Mouse (Mus musculus) MEL (cell line): ENCODE measurements at regions not wholly inside any gene's neighbourhood (a gene's known extent, or its start where the extent isn't known, plus 50 kb on each side); places are given as distances from the start of the nearest gene placed in this dataset.

Experiments used
- CHD1 ChIP-seq: IDR thresholded peaks from 2 replicates; pipeline ENCODE4 v1.6.1; 2012; ENCODE audit warnings: low read depth, mild to moderate bottlenecking, inconsistent platforms, low read length, improper control_type of control experiment
- CTCF ChIP-seq, 3 experiments: IDR thresholded peaks in 2 of 3; conservative IDR thresholded peaks in 1 of 3; 2 replicates each; pipeline ENCODE4 v1.5.1; 2011 to 2012; ENCODE audit warnings: low read length in 3 of 3, low read depth in 2 of 3, mild to moderate bottlenecking in 2 of 3, improper control_type of control experiment in 1 of 3, inconsistent platforms in 1 of 3, mixed read lengths in 1 of 3, moderate library complexity in 1 of 3; ENCODE audit not compliant: control insufficient read depth in 1 of 3, insufficient read depth in 1 of 3, poor library complexity in 1 of 3, severe bottlenecking in 1 of 3
- E2F4 ChIP-seq: IDR thresholded peaks from 2 replicates; pipeline ENCODE4 v1.6.1; 2011; ENCODE audit warnings: low read depth, low read length, improper control_type of control experiment, borderline replicate concordance
- HCFC1 ChIP-seq: IDR thresholded peaks from 2 replicates; pipeline ENCODE4 v1.6.1; 2012; ENCODE audit warnings: low read depth, mild to moderate bottlenecking, inconsistent platforms, low read length, improper control_type of control experiment, moderate library complexity
- MAFK ChIP-seq: IDR thresholded peaks from 2 replicates; pipeline ENCODE4 v1.6.1; 2011; ENCODE audit warnings: low read depth, mild to moderate bottlenecking, low read length, improper control_type of control experiment, borderline replicate concordance
- MYC ChIP-seq: IDR thresholded peaks from 2 replicates; pipeline ENCODE4 v1.6.1; 2011; ENCODE audit warnings: low read depth, mild to moderate bottlenecking, low read length, improper control_type of control experiment, moderate library complexity
- POLR2A ChIP-seq, 2 experiments: IDR thresholded peaks; 2 replicates each; pipeline ENCODE4 v1.6.1; 2011 to 2012; ENCODE audit warnings: low read length in 2 of 2, mild to moderate bottlenecking in 2 of 2, control low read depth in 1 of 2, improper control_type of control experiment in 1 of 2, low read depth in 1 of 2, moderate library complexity in 1 of 2; ENCODE audit not compliant: control insufficient read depth in 1 of 2, insufficient read depth in 1 of 2, poor library complexity in 1 of 2
- SMC3 ChIP-seq: IDR thresholded peaks from 2 replicates; pipeline ENCODE4 v1.6.1; 2011; ENCODE audit warnings: low read depth, low read length, improper control_type of control experiment
- USF1 ChIP-seq: IDR thresholded peaks from 2 replicates; pipeline ENCODE4 v1.6.1; 2014; ENCODE audit warnings: low read depth, mild to moderate bottlenecking, inconsistent platforms, low read length, improper control_type of control experiment, moderate library complexity
- USF2 ChIP-seq, 2 experiments: IDR thresholded peaks; 2 replicates each; pipeline ENCODE4 v1.6.1; 2011 to 2012; ENCODE audit warnings: improper control_type of control experiment in 2 of 2, low read length in 2 of 2, borderline replicate concordance in 1 of 2, inconsistent platforms in 1 of 2, low read depth in 1 of 2, mild to moderate bottlenecking in 1 of 2; ENCODE audit not compliant: insufficient read depth in 1 of 2
- ZC3H11A ChIP-seq: IDR thresholded peaks from 2 replicates; pipeline ENCODE4 v1.6.1; 2012; ENCODE audit warnings: low read depth, mild to moderate bottlenecking, inconsistent platforms, low read length, improper control_type of control experiment

DNA sequence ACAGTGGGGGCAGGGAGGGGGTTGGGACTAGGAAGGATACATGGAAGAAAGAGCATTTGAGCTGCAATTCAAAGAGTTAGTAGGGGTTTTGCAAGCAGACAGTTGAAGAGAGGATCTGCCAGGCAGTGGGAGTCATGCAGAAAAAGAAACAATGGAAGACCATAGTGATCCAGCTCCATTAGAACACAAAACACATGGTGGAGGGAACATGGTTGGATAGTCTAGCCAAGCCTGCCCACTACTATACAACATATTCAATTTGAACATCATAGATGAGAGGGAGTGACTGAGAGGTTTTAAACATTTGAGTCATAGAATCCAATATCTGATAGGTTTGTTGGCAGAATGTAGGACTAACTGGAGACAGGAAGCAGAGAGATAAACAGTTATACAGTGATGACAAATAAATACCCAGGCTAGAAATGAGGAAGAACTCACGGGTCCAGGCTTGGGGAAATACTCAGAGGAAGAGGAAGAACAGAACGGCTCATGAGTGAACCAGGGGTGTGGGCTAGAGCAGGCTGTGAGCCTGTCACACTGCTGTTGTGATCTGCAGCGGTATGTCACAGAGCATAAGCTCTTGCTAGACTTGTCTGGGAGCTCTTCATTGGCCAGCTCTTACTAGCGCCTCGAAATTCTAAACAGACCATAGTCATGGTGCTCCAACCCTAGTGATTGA lies 646.5 kb downstream of the Bcl11a start:
- TF ChIP-seq CTCF (IDR thresholded peaks at IDR 0.05 in 2 of 3, conservative IDR thresholded peaks at IDR 0.05 in 1 of 3; ENCODE audit: control insufficient read depth in 1 of 3, insufficient read depth in 1 of 3, low read depth in 2 of 3, low read length in 3 of 3, poor library complexity in 1 of 3, severe bottlenecking in 1 of 3) = no peak
- no peak for TF ChIP-seq MYC
- no peak for TF ChIP-seq USF2 (IDR thresholded peaks at IDR 0.05; ENCODE audit: borderline replicate concordance in 1 of 2, insufficient read depth in 1 of 2, low read depth in 1 of 2, low read length in 2 of 2)
- no peak for TF ChIP-seq MAFK
- no peak for TF ChIP-seq USF1
- TF ChIP-seq HCFC1 = no peak
- TF ChIP-seq ZC3H11A = no peak
- TF ChIP-seq SMC3 = no peak
- TF ChIP-seq POLR2A (IDR thresholded peaks at IDR 0.05; ENCODE audit: control insufficient read depth in 1 of 2, insufficient read depth in 1 of 2, low read depth in 1 of 2, low read length in 2 of 2, poor library complexity in 1 of 2) = no peak
- no peak for TF ChIP-seq CHD1
- no peak for TF ChIP-seq E2F4
